Mouse (Mus musculus): Measurements from ENCODE around the gene Ssh3. TPM values are rescaled to one million over a fixed set of nuclear protein-coding genes. Genes with fewer than 3 reads are reported as not detected.

Gene Ssh3
- polyA plus RNA-seq, 1 experiment from 2014 or later, result 3.1 TPM

DNA sequence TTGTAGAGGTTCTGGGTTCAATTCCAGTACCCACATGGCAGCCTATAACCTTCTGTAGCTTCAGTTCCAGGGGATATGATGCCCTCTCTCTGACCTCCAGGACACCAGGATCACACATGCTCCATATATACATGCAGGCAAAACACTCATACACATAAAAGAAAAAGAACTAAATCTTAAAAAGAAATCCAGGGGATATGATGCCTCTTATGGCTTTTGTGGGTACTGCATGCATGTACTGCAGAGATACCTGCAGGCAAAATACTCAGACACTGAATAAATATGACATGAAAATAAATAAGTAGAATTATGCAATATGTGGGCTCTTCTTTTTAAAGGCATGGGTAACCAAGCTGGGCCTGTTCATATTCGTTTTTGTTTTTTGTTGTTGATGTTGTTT lies 22.0 kb downstream of the Ssh3 start:
- Histone ChIP-seq H3K27me3 (ENCODE audit: control insufficient read depth, insufficient read depth, low read length) (peaks cover 5% of the 10 kb centered on the region; the same call in 1 of the 2 replicates), H3K4me3 (ENCODE audit: low read depth, low read length) (no peak overlapping the region), H3K27ac (ENCODE audit: low read depth, low read length) (no peak overlapping the region), H3K9me3 (replicated peaks; ENCODE audit: control insufficient read depth, low read length) (no peaks in the 10 kb centered on the region), H3K36me3 (ENCODE audit: control insufficient read depth, insufficient read depth, low read length) (no peaks in the 10 kb centered on the region), H3K4me2 (no peak overlapping the region), H3K4me1 (ENCODE audit: control insufficient read depth, insufficient read depth, low read length) (no peaks in the 10 kb centered on the region), H3K9ac (ENCODE audit: low read depth, low read length) (no peak overlapping the region)
- ATAC-seq (replicated peaks; ENCODE audit: insufficient number of reproducible peaks, low FRiP score, low TSS enrichment), result no peak
- WGBS (ENCODE audit: insufficient replicate concordance), result 40% methylated on average over 1 of the region's 1 CpGs

DNA sequence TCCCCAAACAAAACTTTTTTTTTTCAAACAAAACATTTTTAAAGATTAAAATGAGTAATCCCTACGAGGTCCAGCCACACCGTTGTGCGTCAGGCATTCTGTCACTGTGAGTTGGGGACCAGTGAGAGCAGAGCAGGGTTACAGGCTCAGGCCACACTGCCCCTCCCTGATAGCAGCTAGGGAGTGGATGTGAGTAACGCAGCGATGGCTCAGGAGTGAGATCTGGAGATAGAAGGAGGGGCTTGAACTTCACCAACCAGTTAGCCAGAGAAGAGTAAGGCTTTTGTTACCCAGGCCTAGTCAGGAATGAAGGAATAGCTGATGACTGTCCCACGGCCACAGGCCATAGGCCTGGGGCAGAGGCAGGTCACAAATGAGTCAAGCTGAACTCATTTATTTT lies 24.2 kb downstream of the Ssh3 start:
- 71% methylated on average over 6 of the region's 6 CpGs for WGBS (ENCODE audit: insufficient replicate concordance)
- H3K4me3 ChIP-seq (ENCODE audit: low read depth, low read length), result no peak overlapping the region
- no peak for ATAC-seq (replicated peaks; ENCODE audit: insufficient number of reproducible peaks, low FRiP score, low TSS enrichment)

DNA sequence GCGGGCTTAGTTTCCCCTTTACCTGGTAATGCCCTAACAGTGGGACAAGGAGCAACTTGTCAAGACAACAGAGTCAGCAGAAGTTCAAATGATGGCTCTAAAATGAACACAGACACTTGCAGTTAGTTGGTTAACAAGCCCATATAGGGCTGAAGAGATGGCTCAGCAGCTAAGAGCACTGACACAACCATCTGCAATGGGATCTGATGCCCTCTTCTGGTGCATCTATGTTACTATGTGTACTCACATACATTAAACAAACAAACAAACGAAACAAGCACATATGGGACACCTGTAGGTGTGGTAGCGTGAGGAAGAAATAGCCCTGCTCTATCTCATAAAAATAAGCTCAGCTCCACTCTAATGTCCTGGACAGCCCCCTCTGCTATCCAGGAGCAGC lies 26.6 kb downstream of the Ssh3 start:
- Histone ChIP-seq H3K9me3 (replicated peaks; ENCODE audit: control insufficient read depth, low read length) (no peaks in the 10 kb centered on the region), H3K4me3 (ENCODE audit: low read depth, low read length) (no peak overlapping the region), H3K9ac (ENCODE audit: low read depth, low read length) (no peak overlapping the region), H3K27me3 (ENCODE audit: control insufficient read depth, insufficient read depth, low read length) (0 out of 2 replicates have a peak, but pooled peaks cover 3% of the 10 kb centered on the region), H3K27ac (ENCODE audit: low read depth, low read length) (no peak overlapping the region), H3K36me3 (ENCODE audit: control insufficient read depth, insufficient read depth, low read length) (no peaks in the 10 kb centered on the region), H3K4me1 (ENCODE audit: control insufficient read depth, insufficient read depth, low read length) (no peaks in the 10 kb centered on the region), H3K4me2 (no peak overlapping the region)
- no peak for ATAC-seq (replicated peaks; ENCODE audit: insufficient number of reproducible peaks, low FRiP score, low TSS enrichment)
- WGBS (ENCODE audit: insufficient replicate concordance), result 62% methylated on average over 3 of the region's 3 CpGs

More for the DNA sequence above, 24.2 kb downstream of the Ssh3 start:
- Histone ChIP-seq H3K9ac (ENCODE audit: low read depth, low read length) (no peak overlapping the region), H3K27me3 (ENCODE audit: control insufficient read depth, insufficient read depth, low read length) (peaks cover 5% of the 10 kb centered on the region; the same call in 1 of the 2 replicates), H3K27ac (ENCODE audit: low read depth, low read length) (no peak overlapping the region), H3K9me3 (replicated peaks; ENCODE audit: control insufficient read depth, low read length) (no peaks in the 10 kb centered on the region), H3K4me1 (ENCODE audit: control insufficient read depth, insufficient read depth, low read length) (no peaks in the 10 kb centered on the region), H3K4me2 (no peak overlapping the region), H3K36me3 (ENCODE audit: control insufficient read depth, insufficient read depth, low read length) (no peaks in the 10 kb centered on the region)

DNA sequence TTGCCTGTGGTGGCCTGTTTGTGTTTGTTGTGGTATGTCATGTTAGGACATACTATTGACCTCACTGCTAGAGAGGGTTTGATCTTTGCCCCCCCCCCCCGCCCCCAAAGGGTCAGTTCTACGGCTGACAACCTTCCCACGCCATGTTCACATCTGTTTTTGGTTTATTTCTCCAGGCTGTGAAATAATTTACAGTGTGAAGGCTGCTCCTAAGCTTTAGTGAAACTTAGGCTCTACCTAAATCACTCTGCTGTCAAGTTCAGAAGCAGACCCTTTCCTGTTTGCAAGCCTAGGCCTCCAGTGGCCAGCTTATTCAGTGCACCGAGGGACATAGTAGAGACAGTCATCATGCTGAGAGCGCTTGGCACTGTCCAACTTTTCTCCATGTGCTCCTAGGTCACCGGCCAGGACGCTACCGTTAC lies 28.7 kb downstream of the Ssh3 start:
- Histone ChIP-seq H3K9ac (ENCODE audit: low read depth, low read length) (no peak overlapping the region), H3K9me3 (replicated peaks; ENCODE audit: control insufficient read depth, low read length) (no peaks in the 10 kb centered on the region), H3K27ac (ENCODE audit: low read depth, low read length) (no peak overlapping the region), H3K4me2 (no peak overlapping the region), H3K4me1 (ENCODE audit: control insufficient read depth, insufficient read depth, low read length) (no peaks in the 10 kb centered on the region), H3K36me3 (ENCODE audit: control insufficient read depth, insufficient read depth, low read length) (no peaks in the 10 kb centered on the region), H3K27me3 (ENCODE audit: control insufficient read depth, insufficient read depth, low read length) (0 out of 2 replicates have a peak, but pooled peaks cover 3% of the 10 kb centered on the region), H3K4me3 (ENCODE audit: low read depth, low read length) (no peak overlapping the region)
- WGBS (ENCODE audit: insufficient replicate concordance), result 62% methylated on average over 8 of the region's 8 CpGs
- ATAC-seq (replicated peaks; ENCODE audit: insufficient number of reproducible peaks, low FRiP score, low TSS enrichment), result no peak

DNA sequence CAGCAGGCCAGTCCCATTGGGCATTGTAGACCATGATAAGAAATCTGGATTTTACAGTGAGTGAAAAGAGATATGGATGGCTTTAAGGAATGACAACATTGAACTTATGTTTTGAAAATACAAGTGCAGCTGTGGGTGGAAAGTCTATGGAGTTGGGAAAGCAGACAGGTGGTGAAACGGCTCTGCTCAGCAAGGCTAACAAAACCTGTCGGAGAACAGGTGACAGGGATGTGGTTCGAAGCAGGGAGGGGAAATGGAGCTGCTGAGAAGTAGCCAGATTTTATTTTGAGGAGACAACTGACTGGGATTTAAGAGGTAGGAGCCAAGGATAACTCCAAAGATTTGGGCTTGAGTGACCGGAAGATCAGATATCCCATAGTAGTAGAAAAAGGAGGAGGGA lies 34.4 kb downstream of the Ssh3 start:
- 73% methylated on average over 4 of the region's 4 CpGs for WGBS (ENCODE audit: insufficient replicate concordance)
- H3K4me3 ChIP-seq (ENCODE audit: low read depth, low read length), result no peak overlapping the region
- H3K9ac ChIP-seq (ENCODE audit: low read depth, low read length), result no peak overlapping the region
- H3K4me1 ChIP-seq (ENCODE audit: control insufficient read depth, insufficient read depth, low read length), result peaks cover 7% of the 10 kb centered on the region; the same call in 1 of the 2 replicates
- ATAC-seq (replicated peaks; ENCODE audit: insufficient number of reproducible peaks, low FRiP score, low TSS enrichment), result no peak
- no peaks in the 10 kb centered on the region for H3K36me3 ChIP-seq (ENCODE audit: control insufficient read depth, insufficient read depth, low read length)
- no peaks in the 10 kb centered on the region; the same call in 1 of the 2 replicates for H3K27me3 ChIP-seq (ENCODE audit: control insufficient read depth, insufficient read depth, low read length)
- no peak overlapping the region for H3K27ac ChIP-seq (ENCODE audit: low read depth, low read length)
- H3K4me2 ChIP-seq, result no peak overlapping the region
- H3K9me3 ChIP-seq (replicated peaks; ENCODE audit: control insufficient read depth, low read length), result no peaks in the 10 kb centered on the region

DNA sequence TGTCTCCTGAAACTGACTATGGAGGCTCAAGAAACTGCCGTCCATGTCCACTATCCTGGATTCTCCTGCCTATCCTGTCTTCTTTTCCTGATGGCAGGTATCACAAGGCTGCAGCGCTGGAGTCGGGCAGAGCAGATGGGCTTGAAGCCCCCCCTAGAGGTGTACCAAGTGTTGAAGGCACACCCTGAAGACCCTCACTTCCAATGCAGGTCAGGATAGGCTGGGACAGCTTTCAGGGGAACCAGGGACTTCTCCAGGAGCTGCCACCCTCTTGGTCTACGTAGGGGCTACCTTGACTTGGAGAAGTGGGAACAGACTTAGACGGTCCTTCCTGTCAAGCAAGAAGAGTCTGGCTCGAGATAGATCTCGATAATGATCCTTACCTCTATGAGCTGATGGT lies 36.3 kb downstream of the Ssh3 start:
- Histone ChIP-seq H3K27ac (ENCODE audit: low read depth, low read length) (no peak overlapping the region), H3K4me3 (ENCODE audit: low read depth, low read length) (peak overlapping the region; percentile 67), H3K4me1 (ENCODE audit: control insufficient read depth, insufficient read depth, low read length) (peaks cover 7% of the 10 kb centered on the region; the same call in 1 of the 2 replicates), H3K9ac (ENCODE audit: low read depth, low read length) (peak overlapping the region; percentile 77; the same call in 1 of the 2 replicates), H3K9me3 (replicated peaks; ENCODE audit: control insufficient read depth, low read length) (no peaks in the 10 kb centered on the region), H3K36me3 (ENCODE audit: control insufficient read depth, insufficient read depth, low read length) (no peaks in the 10 kb centered on the region), H3K27me3 (ENCODE audit: control insufficient read depth, insufficient read depth, low read length) (peaks cover 3% of the 10 kb centered on the region; the same call in 1 of the 2 replicates), H3K4me2 (peak overlapping the region; percentile 87)
- no peak for ATAC-seq (replicated peaks; ENCODE audit: insufficient number of reproducible peaks, low FRiP score, low TSS enrichment)
- WGBS (ENCODE audit: insufficient replicate concordance), result 79% methylated on average over 7 of the region's 7 CpGs

GRCm38 (mm10) chr19:4232186-4232572 lies 36.8 kb downstream of the Ssh3 start:
- H3K4me1 ChIP-seq (ENCODE audit: control insufficient read depth, insufficient read depth, low read length), result peaks cover 7% of the 10 kb centered on the region; the same call in 1 of the 2 replicates
- H3K27me3 ChIP-seq (ENCODE audit: control insufficient read depth, insufficient read depth, low read length), result peaks cover 8% of the 10 kb centered on the region; the same call in 1 of the 2 replicates
- peak overlapping the region; percentile 67 for H3K4me3 ChIP-seq (ENCODE audit: low read depth, low read length)
- H3K9me3 ChIP-seq (replicated peaks; ENCODE audit: control insufficient read depth, low read length), result no peaks in the 10 kb centered on the region
- peak overlapping the region; percentile 87 for H3K27ac ChIP-seq (ENCODE audit: low read depth, low read length)
- peak overlapping the region; percentile 77 for H3K9ac ChIP-seq (ENCODE audit: low read depth, low read length)
- peak overlapping the region; percentile 87 for H3K4me2 ChIP-seq
- H3K36me3 ChIP-seq (ENCODE audit: control insufficient read depth, insufficient read depth, low read length), result no peaks in the 10 kb centered on the region
- WGBS (ENCODE audit: insufficient replicate concordance), result 41% methylated on average over 2 of the region's 2 CpGs
- no peak for ATAC-seq (replicated peaks; ENCODE audit: insufficient number of reproducible peaks, low FRiP score, low TSS enrichment)

GRCm38 (mm10) chr19:4231253-4232185 lies 37.5 kb downstream of the Ssh3 start, which contains the start of gene Pold4:
Gene Pold4, plus strand, starts transcription at chr19:4231899.
- H3K4me1 ChIP-seq (ENCODE audit: control insufficient read depth, insufficient read depth, low read length), result peaks cover 7% of the 10 kb centered on the region; the same call in 1 of the 2 replicates
- H3K27me3 ChIP-seq (ENCODE audit: control insufficient read depth, insufficient read depth, low read length), result peaks cover 10% of the 10 kb centered on the region; the same call in 1 of the 2 replicates
- no peaks in the 10 kb centered on the region for H3K9me3 ChIP-seq (replicated peaks; ENCODE audit: control insufficient read depth, low read length)
- ATAC-seq (replicated peaks; ENCODE audit: insufficient number of reproducible peaks, low FRiP score, low TSS enrichment), result peak; percentile 86
- H3K4me3 ChIP-seq (ENCODE audit: low read depth, low read length), result peak within 1 kb of the TSS; percentile 67
- H3K36me3 ChIP-seq (ENCODE audit: control insufficient read depth, insufficient read depth, low read length), result no peaks in the 10 kb centered on the region
- H3K27ac ChIP-seq (ENCODE audit: low read depth, low read length), result peak within 1 kb of the TSS; percentile 87
- H3K4me2 ChIP-seq, result peak within 1 kb of the TSS; percentile 87
- WGBS (ENCODE audit: insufficient replicate concordance), result 11% methylated on average over 26 of the region's 26 CpGs
- peak within 1 kb of the TSS; percentile 77 for H3K9ac ChIP-seq (ENCODE audit: low read depth, low read length)

Measured in heart, embryonic 11.5 days (tissue).